Mouse (Mus musculus): ENCODE measurements around the gene Tpbgl.

Gene Tpbgl

GRCm38 (mm10) chr7:99580247-99580646 lies 46.7 kb downstream of the Tpbgl start:
- no peak for DNase-seq (ENCODE audit: low read depth)

DNA sequence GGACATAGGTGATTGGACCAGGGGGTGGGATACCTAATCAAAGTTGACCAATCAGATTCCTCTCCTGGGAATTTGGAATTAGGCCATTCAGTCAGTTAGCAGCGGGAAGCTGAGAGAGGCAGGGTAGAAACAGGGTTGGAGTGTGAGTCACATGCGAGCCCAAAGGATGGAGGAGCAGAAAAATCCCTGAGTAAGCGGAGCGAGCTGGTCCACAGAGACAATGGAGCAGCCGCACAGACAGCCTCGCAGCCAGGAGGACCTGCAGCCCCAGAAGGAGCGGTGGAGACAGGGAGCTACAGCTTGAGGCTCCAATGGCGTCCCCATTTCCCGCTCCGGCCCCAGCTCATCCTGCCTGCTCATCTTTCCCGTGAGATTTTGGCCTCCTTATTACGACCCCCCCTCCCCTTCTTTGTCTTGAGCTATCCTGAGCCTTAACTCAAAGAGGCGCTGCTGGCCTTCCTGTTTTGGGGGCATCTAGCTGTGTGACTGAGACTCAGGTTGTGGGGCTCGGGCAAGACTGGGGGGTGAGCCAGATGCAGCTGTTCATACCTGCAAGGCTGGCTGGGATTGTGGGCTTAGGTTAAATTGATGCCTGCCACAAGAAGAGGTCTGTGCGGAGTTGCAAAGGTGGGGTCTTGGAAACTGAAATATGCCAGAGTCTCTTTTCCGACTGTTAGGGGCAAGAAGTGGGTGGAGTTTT lies 47.3 kb downstream of the Tpbgl start:
- DNase-seq (ENCODE audit: low read depth): no peak

GRCm38 (mm10) chr7:99578246-99578645 lies 48.7 kb downstream of the Tpbgl start:
- DNase-seq (ENCODE audit: low read depth): no peak
